Mouse (Mus musculus): Measurements from ENCODE around the gene Cab39.

DNA sequence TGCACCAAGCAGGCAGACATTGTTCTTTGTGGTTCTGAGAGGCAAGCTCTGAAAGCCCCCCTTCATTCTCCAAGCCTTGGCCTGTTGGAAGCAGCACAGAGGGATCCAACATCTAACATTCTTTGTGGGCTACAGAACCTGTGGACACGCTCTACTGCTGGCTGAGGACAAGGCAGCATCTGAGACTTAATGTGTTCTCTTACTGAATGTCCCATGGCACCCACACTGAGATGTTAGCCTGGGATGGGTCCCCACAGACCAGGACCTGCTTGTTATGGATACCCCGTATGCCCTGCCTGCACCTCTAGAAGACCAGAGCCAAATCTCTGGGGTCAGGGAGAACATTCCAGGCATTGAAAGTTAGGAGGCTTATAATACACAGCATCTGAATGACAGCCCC is 60.6 kb downstream of the Cab39 start:
- TF ChIP-seq CTCF (IDR thresholded peaks at IDR 0.05; ENCODE audit: low read depth, low read length) (no peak), POLR2A (IDR thresholded peaks at IDR 0.05; ENCODE audit: extremely low read depth, insufficient read depth, low read length) (no peak)
